Mouse (Mus musculus) cerebellum, postnatal 4 days (tissue): ENCODE data around the gene Mnt.

Experiments
- DNase-seq, 2 experiments: peaks; one replicate each; pipeline ENCODE4 v3.0.0; 2022; ENCODE audit warnings: low spot score in 2 of 2, mixed read lengths in 1 of 2

Gene Mnt

DNA sequence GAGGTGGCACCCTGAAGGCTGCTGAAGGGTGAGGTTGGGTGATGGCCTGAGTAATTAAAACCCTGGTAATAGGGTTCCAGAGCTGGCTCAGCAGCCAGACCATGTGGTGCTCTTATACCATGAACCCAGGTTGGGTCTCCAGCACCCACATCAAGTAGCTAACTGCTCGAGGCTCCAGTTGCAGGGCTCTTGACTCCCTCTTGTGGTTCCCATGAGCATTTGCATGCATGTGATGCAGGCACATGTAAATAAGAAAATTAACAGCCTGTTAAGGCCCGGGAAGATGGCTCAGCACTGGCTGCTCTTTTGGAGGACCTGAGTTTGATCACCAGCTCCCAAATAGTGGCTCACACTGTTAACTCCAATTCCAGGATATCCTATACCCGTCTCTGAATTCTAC, 15.1 kb downstream of the Mnt start:
- no peak for DNase-seq

DNA sequence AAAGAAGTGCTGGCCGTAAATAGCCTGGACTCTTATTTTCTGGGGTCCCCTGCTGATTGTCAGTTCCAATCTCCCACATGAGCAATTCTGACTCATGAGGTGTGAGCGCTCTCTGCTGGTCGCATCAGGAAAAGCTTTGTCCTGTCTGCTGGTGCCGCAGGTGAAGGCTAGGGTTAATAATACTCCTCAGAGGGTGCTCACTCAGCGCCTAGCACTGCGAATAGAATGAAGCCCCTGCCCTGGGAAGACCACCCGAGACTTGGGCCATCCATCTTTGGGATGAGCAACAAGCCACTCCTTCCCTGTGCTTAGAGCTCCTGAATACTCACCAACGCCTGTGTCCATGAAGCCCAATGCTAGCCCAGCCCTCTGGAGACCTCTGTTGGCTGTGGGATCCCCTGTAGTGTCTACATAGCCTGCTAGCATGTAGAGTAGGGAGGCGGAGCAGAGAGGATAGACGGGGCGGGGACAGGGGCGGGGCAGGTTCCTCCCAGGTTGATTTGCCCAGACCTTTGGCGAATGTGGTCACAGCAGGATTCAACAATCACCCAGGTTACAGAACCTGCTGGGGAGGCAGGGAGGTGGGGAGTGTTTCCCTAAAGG, 17.3 kb downstream of the Mnt start:
- DNase-seq: peak in 1 of 2 experiments; percentile 85

DNA sequence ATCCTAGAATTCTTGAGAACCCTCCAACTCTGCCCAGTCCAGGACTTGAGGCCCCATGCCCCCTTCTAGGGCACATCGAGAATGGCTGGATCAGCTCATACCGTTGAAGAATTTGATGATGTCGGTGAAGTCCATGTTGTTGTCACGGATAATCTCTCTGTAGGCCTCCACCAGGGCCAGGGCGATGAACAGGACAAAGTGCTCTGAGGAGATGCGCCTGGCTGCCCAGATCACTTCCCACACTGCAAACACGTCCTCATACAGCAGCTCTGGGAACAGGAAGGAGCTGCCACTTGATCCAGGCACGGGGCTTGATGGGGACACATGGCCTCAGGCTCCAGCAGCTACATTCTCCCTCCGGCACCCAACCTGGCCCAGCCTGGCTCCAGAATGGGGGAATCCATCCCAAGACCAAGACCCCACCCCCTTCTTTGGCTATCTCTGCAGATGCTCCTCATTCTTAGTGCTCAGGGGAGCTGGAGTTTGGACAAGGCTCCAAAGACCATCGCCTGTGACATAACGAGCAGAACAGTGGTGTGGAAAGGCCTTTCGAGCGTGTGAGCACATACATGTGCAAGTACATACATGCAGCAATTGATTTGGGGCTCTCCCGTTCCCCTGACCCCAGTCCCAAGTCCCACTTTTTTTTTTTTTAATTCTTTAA, 20.4 kb downstream of the Mnt start:
- no peak for DNase-seq

DNA sequence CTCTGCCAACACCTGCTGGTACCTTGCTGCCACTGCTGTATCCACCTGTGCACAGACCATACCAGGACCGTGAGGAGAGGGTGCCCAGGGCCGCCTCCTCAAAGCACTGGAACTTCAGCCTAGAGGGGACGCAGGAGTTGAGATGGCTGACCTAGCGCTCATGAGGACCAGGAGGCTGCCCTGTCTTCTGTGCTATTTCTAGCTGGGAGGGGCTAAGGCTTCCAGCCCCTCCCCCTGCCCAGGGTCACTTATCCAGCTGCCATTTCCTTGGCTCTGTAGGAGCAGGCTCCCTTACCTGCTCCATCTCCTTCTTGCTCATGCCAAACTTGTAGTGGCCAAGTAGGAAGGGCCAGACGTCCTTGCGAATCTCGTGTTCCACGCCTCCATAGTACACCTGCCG, 27.0 kb downstream of the Mnt start:
- no peak for DNase-seq

DNA sequence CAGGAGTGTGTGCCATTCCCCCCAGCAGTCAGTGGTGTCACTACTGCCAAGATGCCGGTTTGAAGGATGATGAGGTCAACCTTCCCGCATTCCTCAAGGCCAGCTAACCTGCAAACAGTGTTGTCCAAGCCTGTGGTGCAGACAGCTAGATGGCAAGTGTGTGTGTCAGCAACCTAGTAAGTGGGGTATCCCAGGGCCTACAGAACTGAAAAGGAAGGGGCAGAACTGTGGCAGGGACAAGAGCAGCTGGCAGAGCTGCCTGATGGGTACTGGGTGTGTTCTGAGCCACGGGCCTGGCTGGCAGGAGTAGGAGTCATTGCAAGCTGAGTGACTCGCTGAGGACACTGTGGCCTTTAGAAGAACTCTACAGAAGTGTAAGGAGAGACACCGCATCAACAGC, 31.4 kb downstream of the Mnt start:
- DNase-seq: no peak

DNA sequence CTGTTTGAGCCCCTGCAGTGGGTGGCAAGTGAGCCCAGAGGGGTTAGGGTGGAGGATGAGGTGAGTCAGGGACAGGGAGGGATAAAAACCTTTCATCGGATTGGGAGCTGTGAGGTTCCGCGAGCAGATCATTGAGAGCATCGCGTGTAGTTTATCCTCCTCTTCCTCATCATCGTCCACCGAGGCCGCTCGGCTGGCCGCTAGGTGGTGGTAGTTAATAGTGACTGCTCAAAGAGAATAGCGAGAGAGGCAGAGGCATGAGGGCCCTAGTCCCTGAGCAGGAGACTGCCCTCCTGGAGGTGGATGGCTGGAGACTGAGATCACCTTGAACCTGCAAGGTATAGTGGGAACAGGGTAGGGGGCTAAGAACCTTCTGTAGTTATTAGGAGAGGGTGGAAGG, 32.8 kb downstream of the Mnt start:
- no peak for DNase-seq

DNA sequence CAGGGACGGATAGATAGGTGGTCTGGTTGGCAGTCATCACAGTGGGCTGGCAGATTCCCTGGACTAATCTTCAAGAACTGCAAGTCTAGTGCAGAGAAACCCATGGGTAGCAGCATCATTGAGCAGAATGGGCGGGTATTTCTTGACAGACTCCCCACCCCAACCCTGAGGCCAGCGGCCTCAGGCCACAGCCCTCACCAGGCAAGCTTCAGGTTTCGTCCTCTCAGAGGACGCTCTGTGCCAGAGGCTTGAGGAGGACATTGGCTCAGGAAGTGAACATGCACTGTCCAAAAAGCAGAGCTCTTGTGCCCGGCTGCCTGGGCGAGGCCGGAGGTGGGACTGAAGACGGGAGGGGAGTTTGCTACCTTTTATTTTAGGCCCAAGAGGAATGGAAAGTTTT, 33.7 kb downstream of the Mnt start:
- DNase-seq: no peak

DNA sequence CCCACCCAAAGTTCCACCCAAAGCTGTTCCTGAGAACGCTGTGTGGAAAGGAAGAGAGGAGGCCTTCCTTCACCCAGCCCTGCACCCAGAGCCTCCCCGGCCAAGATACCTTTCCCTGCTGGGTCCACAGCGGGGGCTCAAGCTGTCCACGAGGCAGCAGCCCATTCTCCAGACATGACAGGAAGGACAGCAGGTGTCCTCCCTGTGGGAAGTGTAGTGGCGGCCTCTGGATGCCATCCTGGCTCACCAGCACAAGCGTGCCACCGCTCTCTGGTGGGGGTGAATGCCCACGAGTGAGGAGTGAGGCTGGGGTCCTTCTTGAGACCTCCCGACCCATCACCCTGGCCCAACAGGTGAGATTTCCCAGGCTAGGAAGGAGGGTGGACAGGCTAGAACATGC, 34.5 kb downstream of the Mnt start:
- DNase-seq: no peak

DNA sequence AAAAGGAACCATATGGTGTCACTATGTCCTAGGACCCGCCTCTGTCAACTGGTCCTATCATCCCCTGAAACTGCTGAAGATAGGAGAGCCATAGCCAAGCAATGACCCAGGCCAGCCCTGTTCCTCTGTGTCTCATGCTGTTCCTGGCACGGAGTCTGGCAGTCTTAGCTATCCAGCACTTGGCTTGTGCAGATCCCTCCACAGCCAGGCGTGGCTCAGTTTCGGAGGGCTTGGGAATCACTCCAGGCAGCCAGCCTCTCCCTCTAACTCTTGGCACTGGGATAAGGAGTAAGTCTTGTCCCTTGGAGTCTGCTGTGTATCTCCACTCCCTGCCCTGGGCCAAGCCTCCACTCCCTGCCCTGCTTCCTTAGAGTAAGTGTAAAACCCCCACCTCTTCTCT, 35.9 kb downstream of the Mnt start:
- peak in 1 of 2 experiments; percentile 79 for DNase-seq

DNA sequence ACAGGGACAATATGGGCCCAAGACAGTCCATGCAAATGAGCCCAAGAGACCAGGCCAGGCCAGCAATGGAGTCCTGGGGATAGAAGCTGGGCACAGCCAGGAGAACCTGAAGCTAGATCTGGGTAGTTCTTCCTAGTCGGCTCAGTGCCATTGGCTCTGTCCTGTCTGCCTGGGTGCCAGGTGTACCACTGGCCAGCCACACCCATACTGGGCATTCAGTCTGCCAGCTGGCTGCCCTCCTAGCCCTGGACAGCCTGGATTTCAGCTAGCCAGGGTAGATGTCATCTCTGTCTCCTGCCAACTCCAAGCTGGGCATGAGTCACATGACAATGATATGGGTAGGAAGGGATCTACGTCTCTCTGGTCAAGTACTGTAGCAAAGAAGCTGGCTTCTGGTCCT, 36.5 kb downstream of the Mnt start:
- peak in 1 of 2 experiments; percentile 71 for DNase-seq

DNA sequence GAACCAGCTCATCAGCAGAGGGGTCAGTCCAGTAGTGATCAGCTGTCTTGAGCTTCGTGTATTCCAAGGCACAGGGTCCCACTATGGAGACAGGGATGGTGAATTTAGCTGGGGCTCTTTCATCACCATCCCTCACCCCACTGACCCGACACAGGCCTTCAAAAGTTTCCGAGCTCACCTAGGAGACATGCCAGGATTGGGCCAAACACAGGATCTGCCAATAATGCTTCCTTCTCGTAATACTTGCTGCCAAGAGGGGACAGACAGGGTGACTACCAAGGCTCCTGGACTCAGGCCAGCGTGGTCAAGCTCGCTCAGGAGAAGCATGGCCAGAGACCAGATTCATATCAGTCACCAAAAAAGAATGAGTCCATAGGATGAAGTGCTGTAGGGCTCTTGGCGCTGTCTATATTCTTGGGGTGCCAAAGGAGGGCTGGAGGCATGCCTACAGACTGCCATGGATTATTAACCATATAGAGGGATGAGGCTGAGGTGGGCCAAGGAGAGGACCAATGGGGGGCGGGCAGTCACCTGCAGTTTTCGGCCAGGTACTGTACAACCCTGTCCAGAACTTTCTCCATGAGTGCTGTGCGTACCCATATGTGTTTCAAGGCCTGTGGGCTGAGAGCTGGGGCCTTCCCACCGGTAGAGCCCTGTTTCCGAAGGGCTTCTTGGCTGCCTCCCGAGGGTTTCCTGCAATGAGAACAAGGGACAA, 37.5 kb downstream of the Mnt start:
- no peak for DNase-seq

DNA sequence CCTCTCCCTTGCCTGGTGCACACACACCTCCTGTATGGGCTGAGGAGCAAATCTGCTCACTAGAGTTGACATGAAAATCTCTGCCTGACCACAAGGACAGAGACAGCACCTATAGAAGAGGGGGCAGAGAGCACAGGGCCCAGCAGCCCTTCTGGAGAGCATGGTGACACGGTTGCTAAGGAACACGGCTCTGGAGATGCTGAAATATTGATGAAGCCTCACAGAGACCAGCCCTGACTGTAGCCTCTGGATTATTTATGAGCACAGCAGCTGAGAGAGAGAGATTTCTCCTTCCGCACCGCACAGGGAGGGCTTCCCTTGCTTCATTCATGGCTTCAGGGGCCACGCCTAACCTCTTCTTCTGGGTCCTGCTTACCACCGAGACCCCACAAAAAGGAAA, 38.9 kb downstream of the Mnt start:
- DNase-seq: no peak

DNA sequence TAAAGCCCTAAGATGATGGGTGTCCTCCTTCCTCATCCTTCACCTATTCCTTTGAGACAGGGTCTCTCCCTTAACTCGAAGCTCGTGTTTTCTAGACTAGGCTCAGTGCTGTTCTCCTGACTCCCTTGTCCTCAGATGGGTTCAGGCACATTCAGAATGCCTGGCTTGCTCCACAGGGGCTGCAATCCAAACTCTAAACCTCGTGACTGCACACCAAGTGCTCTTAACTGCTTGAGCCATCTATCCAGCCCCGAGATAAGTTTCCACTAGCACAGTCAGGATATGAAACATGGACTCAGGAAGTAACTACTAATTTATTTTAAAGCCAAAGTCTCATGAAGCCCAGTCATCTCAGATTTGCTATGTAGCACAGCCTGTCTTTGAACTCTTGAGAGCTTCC, 39.8 kb downstream of the Mnt start:
- DNase-seq: no peak

DNA sequence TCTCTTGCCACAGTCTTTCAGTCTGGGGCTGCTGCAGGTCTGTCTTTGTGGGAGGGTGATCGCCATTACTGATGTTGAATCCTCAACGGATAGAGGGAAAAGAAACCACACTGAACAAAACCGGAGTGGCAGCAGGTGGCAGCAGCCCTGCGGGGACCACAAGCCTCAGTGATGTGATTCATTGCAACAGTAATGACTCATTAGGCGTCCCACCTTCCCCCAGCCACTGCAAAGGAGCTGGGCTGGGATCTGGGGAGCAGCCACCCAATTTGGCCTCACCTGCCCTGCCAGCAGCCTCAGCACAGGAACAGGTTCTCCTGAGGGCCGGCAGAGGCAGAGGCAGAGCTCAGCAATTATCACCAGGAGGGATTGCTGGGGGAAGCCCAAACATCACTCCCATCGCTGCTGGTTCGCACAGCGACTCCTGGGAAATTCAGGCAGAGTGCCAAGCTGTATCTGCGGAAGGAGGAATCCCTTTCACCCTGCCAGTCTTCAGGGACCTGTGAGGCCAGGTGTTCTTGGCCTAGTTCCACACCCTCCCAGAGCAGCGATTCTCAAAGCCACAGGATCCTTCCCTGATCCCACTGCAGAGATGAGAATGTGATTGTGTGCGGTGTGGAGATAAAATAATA, 40.4 kb downstream of the Mnt start:
- no peak for DNase-seq

DNA sequence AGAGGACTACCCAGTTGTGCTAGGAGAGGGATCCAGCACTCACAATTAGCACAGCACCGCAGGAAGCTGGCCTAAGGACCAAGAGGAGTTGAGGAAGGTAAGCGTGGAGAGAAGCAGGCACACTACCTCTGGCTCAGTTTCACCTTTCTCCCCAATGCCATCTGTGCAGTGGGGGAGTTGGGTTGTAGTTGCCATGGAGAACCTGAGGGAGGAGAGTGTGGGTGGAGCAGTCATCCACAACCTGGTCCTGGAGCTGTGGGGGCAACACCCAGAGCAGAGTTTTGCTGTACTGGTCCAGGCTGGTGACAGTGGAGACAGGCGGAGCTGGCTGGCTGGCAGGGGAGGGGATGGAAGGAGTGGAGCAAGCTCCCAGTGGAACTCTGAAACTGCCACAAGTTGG, 43.9 kb downstream of the Mnt start:
- DNase-seq: no peak

DNA sequence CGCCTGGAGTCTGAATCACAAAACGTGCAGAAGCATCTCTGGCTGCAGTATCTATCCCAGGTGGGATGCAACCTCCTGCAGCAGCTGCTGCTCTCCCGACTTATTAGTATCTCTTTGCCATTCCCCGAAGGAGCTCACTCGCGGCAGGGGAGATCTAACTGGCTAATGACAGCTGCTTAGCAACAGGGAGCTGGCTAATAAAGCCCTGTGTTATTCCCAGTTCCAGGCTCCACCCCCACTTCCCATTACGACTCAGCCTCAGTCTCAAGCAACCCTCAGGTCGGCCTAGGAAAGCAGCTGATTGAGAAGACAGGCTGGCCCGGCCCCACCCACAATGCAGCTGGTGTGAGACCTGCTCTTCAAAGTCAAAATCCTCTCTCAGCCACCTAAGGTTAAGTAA, 46.1 kb downstream of the Mnt start:
- peak in 1 of 2 experiments; percentile 66 for DNase-seq

DNA sequence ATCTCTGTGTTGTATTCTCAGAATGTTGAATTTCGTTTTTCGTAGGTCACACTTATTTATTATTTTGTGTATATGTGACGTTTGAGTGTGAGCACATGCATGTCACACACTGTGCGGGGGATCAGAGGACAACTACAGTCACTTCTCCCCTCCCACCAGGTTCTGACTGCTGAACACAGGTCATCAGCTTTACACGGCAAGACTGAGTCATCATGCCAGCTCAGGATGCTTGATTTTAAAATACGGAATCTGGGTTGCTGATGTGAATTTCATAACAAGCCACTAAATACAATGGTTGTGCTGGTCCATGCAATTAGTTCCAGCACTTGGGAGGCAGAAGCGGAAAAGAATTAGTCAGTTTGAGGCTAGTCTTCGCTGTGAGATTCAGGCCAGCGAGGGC, 50.3 kb downstream of the Mnt start:
- DNase-seq: no peak

DNA sequence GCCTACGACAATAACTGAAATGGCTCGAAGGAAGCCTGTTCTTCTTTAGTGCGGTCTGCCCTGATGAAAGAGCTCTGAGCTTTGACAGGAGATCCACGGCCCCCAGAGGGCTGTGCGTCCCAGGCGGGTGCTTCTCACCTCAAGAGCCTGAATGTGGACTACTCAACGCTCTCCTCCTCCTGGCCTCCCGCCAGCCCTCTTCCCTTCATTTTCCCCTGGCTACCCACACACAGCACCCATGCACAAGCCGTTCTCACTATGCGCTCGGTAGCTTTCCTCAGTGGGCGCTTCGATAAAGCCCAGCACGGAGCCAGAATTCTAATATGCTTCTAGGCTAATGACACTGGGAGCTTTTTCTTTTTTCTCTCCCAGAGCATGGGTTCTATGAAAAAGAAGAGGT, 51.3 kb downstream of the Mnt start:
- DNase-seq: no peak

DNA sequence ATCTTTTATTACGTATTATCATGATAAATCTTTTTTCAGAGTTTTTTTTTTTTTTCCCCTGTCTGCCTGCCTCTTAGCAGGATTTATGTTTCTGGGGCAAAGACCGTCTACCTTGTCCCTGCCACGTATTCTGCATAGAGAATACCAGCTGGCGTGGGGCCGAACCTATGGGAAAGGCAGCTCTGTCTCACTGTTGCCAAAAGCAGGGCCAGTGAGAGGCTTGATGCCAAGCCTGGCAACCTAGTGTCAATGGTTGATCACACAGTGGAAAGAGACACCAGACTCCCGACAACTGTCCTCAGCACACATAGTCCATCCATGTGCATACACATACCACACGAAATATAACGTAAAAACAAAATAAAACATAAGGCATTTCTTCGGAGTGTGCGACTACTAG, 52.4 kb downstream of the Mnt start:
- peak in 1 of 2 experiments; percentile 71 for DNase-seq

DNA sequence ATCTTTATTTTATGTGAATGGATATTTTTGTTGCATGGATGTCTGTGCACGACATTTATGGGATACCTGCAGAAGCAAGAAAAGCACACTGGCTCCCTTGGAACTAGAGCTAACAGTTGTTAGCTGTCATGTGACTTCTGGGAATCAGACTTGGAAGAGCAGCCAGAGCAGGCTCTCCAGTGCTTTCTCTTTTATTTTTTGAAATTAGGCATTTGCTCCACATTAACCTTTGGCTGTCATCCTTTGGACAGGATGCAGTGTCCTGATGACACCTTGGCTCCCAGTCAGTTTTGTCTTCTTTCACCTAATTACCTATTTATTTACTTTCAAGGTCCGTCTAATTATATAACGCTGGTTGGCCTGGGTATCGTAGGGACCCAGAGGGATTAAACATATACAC, 63.9 kb downstream of the Mnt start:
- no peak for DNase-seq
